Mouse (Mus musculus) C2C12 (cell line): ENCODE results near the gene Rbfox3.

Experiments
- CTCF ChIP-seq: IDR thresholded peaks from one replicate; pipeline ENCODE4 v1.5.1; 2011; ENCODE audit not compliant: control insufficient read depth, insufficient read depth, insufficient read length
- MAX ChIP-seq: IDR thresholded peaks from one replicate; pipeline ENCODE4 v1.6.1; 2011; ENCODE audit warnings: mild to moderate bottlenecking, control low read depth

DNA sequence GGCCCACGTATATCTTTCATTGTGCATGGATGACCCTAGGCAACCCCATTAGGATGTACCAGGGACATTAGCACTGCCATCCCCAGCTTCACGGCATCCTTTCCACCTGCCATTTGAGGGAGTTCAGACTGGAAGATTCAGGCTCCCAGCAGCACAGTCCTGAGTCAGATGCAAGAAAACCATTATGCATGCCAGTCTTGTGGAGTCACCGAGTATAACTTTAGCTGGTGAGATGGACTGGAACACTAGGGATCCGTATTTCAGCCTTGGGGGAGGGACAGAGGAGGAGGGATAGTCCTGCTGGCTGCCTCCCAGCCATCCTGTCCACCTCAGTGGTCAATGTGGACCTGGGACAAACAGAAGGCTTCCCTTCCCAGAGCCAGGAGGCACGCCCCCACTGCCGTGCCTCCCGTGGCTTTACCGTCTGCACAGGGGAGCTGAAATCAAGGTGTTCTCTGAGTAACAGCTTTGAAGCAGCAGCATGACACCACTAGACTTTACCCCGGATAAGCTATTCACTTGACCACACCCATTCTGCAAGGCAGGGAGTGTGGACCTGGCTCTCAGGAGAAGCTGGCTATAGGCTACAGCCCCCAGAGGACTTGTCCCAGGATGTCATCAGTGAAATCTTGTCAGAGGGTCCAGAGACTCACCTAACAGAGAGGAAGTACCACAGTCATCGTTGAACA, 78.5 kb downstream of the Rbfox3 start:
- TF ChIP-seq MAX = no peak
- TF ChIP-seq CTCF = no peak
